Mouse (Mus musculus) E14TG2a.4 (cell line): ENCODE data around the gene Pip4k2a.

Experiments used
- CTCF ChIP-seq: conservative IDR thresholded peaks from 2 replicates; pipeline ENCODE4 v1.5.1; 2014; ENCODE audit warnings: low read length
- POU5F1 ChIP-seq: IDR thresholded peaks from 2 replicates; pipeline ENCODE4 v1.6.1; 2014; ENCODE audit warnings: low read length, borderline replicate concordance

DNA sequence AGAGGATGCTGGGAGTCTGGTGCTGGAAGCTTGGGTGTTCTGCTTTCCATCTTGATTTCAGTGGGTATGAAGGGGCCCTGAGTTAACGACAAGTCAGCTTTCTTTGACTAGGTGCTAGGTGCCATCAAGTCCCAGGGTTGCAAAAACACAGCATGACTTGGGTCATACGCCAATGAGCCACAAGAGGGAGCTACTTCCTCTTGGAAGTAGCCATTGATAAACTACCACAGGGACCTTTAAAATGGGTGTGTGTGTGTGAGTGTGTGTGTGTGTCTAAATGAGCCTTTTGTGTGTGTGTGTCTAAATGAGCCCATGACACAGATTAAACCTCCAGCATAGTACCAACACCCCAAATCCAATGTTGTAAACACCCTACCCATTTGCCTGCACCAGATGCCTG is 125.1 kb downstream of the Pip4k2a start:
- peak; percentile 70 for TF ChIP-seq CTCF
- TF ChIP-seq POU5F1: no peak
